Mouse (Mus musculus): ENCODE data around the gene Mmaa. TPM values are rescaled to one million over a fixed set of nuclear protein-coding genes. Genes with fewer than 3 reads are reported as not detected.

Mmaa gene
- total RNA-seq, 2 experiments from 2014 or later = 13.5 to 15.4 TPM

GRCm38 (mm10) chr8:79289592-79289991 is 5.1 kb downstream of the Mmaa start:
- no peak for DNase-seq (ENCODE audit: low spot score in 2 of 2)

- DNase-seq (ENCODE audit: low spot score in 2 of 2) = no peak
These were observed 6.1 kb downstream of the Mmaa start for GRCm38 (mm10) chr8:79288681-79289080.

- DNase-seq (ENCODE audit: low spot score in 2 of 2) = no peak
These were observed 6.5 kb downstream of the Mmaa start for GRCm38 (mm10) chr8:79288250-79288649.

- no peak for DNase-seq (ENCODE audit: low spot score in 2 of 2)
These were observed 8.3 kb downstream of the Mmaa start for GRCm38 (mm10) chr8:79286424-79286823.

GRCm38 (mm10) chr8:79284626-79285025 is 10.1 kb downstream of the Mmaa start:
- DNase-seq (ENCODE audit: low spot score in 2 of 2) = no peak

GRCm38 (mm10) chr8:79281376-79281890 is 13.3 kb downstream of the Mmaa start:
- DNase-seq (ENCODE audit: low spot score in 2 of 2) = no peak

GRCm38 (mm10) chr8:79277264-79277870 is 17.4 kb downstream of the Mmaa start:
- no peak for DNase-seq (ENCODE audit: low spot score in 2 of 2)

GRCm38 (mm10) chr8:79274940-79275339 is 19.8 kb downstream of the Mmaa start:
- no peak for DNase-seq (ENCODE audit: low spot score in 2 of 2)

GRCm38 (mm10) chr8:79273776-79274175 is 21.0 kb downstream of the Mmaa start:
- DNase-seq (ENCODE audit: low spot score in 2 of 2) = no peak

- DNase-seq (ENCODE audit: low spot score in 2 of 2) = no peak
These were observed 22.1 kb downstream of the Mmaa start for GRCm38 (mm10) chr8:79272676-79273075.

- no peak for DNase-seq (ENCODE audit: low spot score in 2 of 2)
These were observed 25.8 kb downstream of the Mmaa start for GRCm38 (mm10) chr8:79268921-79269320.

- no peak for DNase-seq (ENCODE audit: low spot score in 2 of 2)
These were observed 32.8 kb downstream of the Mmaa start for GRCm38 (mm10) chr8:79261920-79262319.

- no peak for DNase-seq (ENCODE audit: low spot score in 2 of 2)
These were observed 38.5 kb downstream of the Mmaa start for GRCm38 (mm10) chr8:79256076-79256705.

GRCm38 (mm10) chr8:79253742-79254141 is 41.0 kb downstream of the Mmaa start:
- no peak for DNase-seq (ENCODE audit: low spot score in 2 of 2)

- no peak for DNase-seq (ENCODE audit: low spot score in 2 of 2)
These were observed 46.3 kb downstream of the Mmaa start, which contains the start of gene 1700011L22Rik for GRCm38 (mm10) chr8:79248470-79248869. TSS of gene 1700011L22Rik (minus strand) at chr8:79248570.

GRCm38 (mm10) chr8:79243422-79243821 is 51.3 kb downstream of the Mmaa start:
- DNase-seq (ENCODE audit: low spot score in 2 of 2) = no peak

- no peak for DNase-seq (ENCODE audit: low spot score in 2 of 2)
These were observed 54.7 kb downstream of the Mmaa start for GRCm38 (mm10) chr8:79239996-79240395.

- no peak for DNase-seq (ENCODE audit: low spot score in 2 of 2)
These were observed 55.4 kb downstream of the Mmaa start for GRCm38 (mm10) chr8:79239320-79239719.

- no peak for DNase-seq (ENCODE audit: low spot score in 2 of 2)
These were observed 65.4 kb downstream of the Mmaa start for GRCm38 (mm10) chr8:79229266-79229888.

GRCm38 (mm10) chr8:79227916-79228315 is 66.8 kb downstream of the Mmaa start:
- no peak for DNase-seq (ENCODE audit: low spot score in 2 of 2)

- no peak for DNase-seq (ENCODE audit: low spot score in 2 of 2)
These were observed 67.5 kb downstream of the Mmaa start for GRCm38 (mm10) chr8:79227194-79227593.

- no peak for DNase-seq (ENCODE audit: low spot score in 2 of 2)
These were observed 68.7 kb downstream of the Mmaa start for GRCm38 (mm10) chr8:79226046-79226445.

Data from gastrocnemius, postnatal 4 days (tissue).